Mouse (Mus musculus) MEL (cell line): ENCODE data around the gene Acaca. TPM values are rescaled to one million over a fixed set of nuclear protein-coding genes. Genes with fewer than 3 reads are reported as not detected.
A peak's percentile ranks its signal among the peaks of the same experiment; 100 is the strongest.

ENCODE experiments used
- DNase-seq: peaks from one replicate; pipeline ENCODE4 v3.0.0; 2011; ENCODE audit warnings: low read depth, low spot score
- H3K27ac ChIP-seq: 2 replicates; pipeline ENCODE4 v1.5.1; 2012; ENCODE audit warnings: low read depth, mild to moderate bottlenecking, control low read depth, low read length, moderate library complexity; ENCODE audit not compliant: control insufficient read depth
- H3K27me3 ChIP-seq, 2 experiments: fragments of 150-350 bp in 1 of 2; sonication (generic) in 1 of 2; 2 replicates each; pipeline ENCODE4 v1.6.1; 2012; ENCODE audit warnings: low read length in 2 of 2, mild to moderate bottlenecking in 2 of 2, improper control_type of control experiment in 1 of 2, moderate library complexity in 1 of 2; ENCODE audit not compliant: insufficient read depth in 2 of 2, control insufficient read depth in 1 of 2
- H3K36me3 ChIP-seq, 2 experiments: 2 replicates each; pipeline ENCODE4 v1.6.1; 2012 to 2014; ENCODE audit warnings: low read length in 2 of 2, improper control_type of control experiment in 1 of 2, inconsistent platforms in 1 of 2, mild to moderate bottlenecking in 1 of 2; ENCODE audit not compliant: insufficient read depth in 2 of 2, control insufficient read depth in 1 of 2
- H3K4me1 ChIP-seq, 2 experiments: fragments of 150-350 bp in 1 of 2; sonication (generic) in 1 of 2; 2 replicates each; pipeline ENCODE4 v1.6.1; 2012; ENCODE audit warnings: low read length in 2 of 2, improper control_type of control experiment in 1 of 2, mild to moderate bottlenecking in 1 of 2; ENCODE audit not compliant: insufficient read depth in 2 of 2, control insufficient read depth in 1 of 2
- H3K4me3 ChIP-seq, 2 experiments: fragments of 150-350 bp in 1 of 2; sonication (generic) in 1 of 2; 2 replicates each; pipeline ENCODE4 v1.5.1; 2012; ENCODE audit warnings: low read depth in 2 of 2, low read length in 2 of 2, mild to moderate bottlenecking in 2 of 2, moderate library complexity in 2 of 2, control low read depth in 1 of 2, improper control_type of control experiment in 1 of 2; ENCODE audit not compliant: control insufficient read depth in 1 of 2, insufficient read depth in 1 of 2
- H3K79me2 ChIP-seq: 2 replicates; pipeline ENCODE4 v1.6.1; 2012; ENCODE audit warnings: mild to moderate bottlenecking, low read length, moderate library complexity; ENCODE audit not compliant: control insufficient read depth, poor library complexity, insufficient read depth
- H3K9ac ChIP-seq: 2 replicates; pipeline ENCODE4 v1.6.1; 2012; ENCODE audit warnings: low read depth, mild to moderate bottlenecking, control low read depth, low read length, moderate library complexity; ENCODE audit not compliant: control insufficient read depth, poor library complexity, severe bottlenecking
- H3K9me3 ChIP-seq: fragments of 150-350 bp; sonication (generic); replicated peaks from 2 replicates; pipeline ENCODE4 v1.6.1; 2012; ENCODE audit warnings: mild to moderate bottlenecking, low read length, improper control_type of control experiment, moderate library complexity; ENCODE audit not compliant: insufficient read depth
- BHLHE40 ChIP-seq: IDR thresholded peaks from 2 replicates; pipeline ENCODE4 v1.6.1; 2012; ENCODE audit warnings: low read depth, mild to moderate bottlenecking, inconsistent platforms, low read length, improper control_type of control experiment, borderline replicate concordance
- CHD2 ChIP-seq: IDR thresholded peaks from 2 replicates; pipeline ENCODE4 v1.6.1; 2011; ENCODE audit warnings: low read length, improper control_type of control experiment
- CTCF ChIP-seq, 3 experiments: IDR thresholded peaks in 2 of 3; conservative IDR thresholded peaks in 1 of 3; 2 replicates each; pipeline ENCODE4 v1.5.1; 2011 to 2012; ENCODE audit warnings: low read length in 3 of 3, low read depth in 2 of 3, mild to moderate bottlenecking in 2 of 3, improper control_type of control experiment in 1 of 3, inconsistent platforms in 1 of 3, mixed read lengths in 1 of 3, moderate library complexity in 1 of 3; ENCODE audit not compliant: control insufficient read depth in 1 of 3, insufficient read depth in 1 of 3, poor library complexity in 1 of 3, severe bottlenecking in 1 of 3
- E2F4 ChIP-seq: IDR thresholded peaks from 2 replicates; pipeline ENCODE4 v1.6.1; 2011; ENCODE audit warnings: low read depth, low read length, improper control_type of control experiment, borderline replicate concordance
- ELF1 ChIP-seq: IDR thresholded peaks from 2 replicates; pipeline ENCODE4 v1.6.1; 2014; ENCODE audit warnings: low read depth, mild to moderate bottlenecking, inconsistent platforms, low read length, improper control_type of control experiment, moderate library complexity
- EP300 ChIP-seq, 2 experiments: IDR thresholded peaks; 2 replicates each; pipeline ENCODE4 v1.6.1; 2011; ENCODE audit warnings: improper control_type of control experiment in 2 of 2, low read length in 2 of 2, low read depth in 1 of 2, mild to moderate bottlenecking in 1 of 2
- JUND ChIP-seq: IDR thresholded peaks from 2 replicates; pipeline ENCODE4 v1.6.1; 2011; ENCODE audit warnings: low read depth, mild to moderate bottlenecking, improper control_type of control experiment, low read length
- KAT2A ChIP-seq: conservative IDR thresholded peaks from 2 replicates; pipeline ENCODE4 v1.6.1; 2012; ENCODE audit warnings: low read depth, low read length, improper control_type of control experiment, inconsistent platforms
- MXI1 ChIP-seq: IDR thresholded peaks from 2 replicates; pipeline ENCODE4 v1.6.1; 2011; ENCODE audit warnings: mild to moderate bottlenecking, low read depth, low read length, improper control_type of control experiment
- MYC ChIP-seq: IDR thresholded peaks from 2 replicates; pipeline ENCODE4 v1.6.1; 2011; ENCODE audit warnings: low read depth, mild to moderate bottlenecking, low read length, improper control_type of control experiment, moderate library complexity
- NELFE ChIP-seq: IDR thresholded peaks from 2 replicates; pipeline ENCODE4 v1.6.1; 2011; ENCODE audit warnings: low read depth, low read length, improper control_type of control experiment
- NRF1 ChIP-seq: IDR thresholded peaks from 2 replicates; pipeline ENCODE4 v1.6.1; 2014; ENCODE audit warnings: low read depth, mild to moderate bottlenecking, inconsistent platforms, low read length, improper control_type of control experiment, moderate library complexity; ENCODE audit not compliant: poor library complexity, insufficient read depth, severe bottlenecking
- POLR2A ChIP-seq, 2 experiments: IDR thresholded peaks; 2 replicates each; pipeline ENCODE4 v1.6.1; 2011 to 2012; ENCODE audit warnings: low read length in 2 of 2, mild to moderate bottlenecking in 2 of 2, control low read depth in 1 of 2, improper control_type of control experiment in 1 of 2, low read depth in 1 of 2, moderate library complexity in 1 of 2; ENCODE audit not compliant: control insufficient read depth in 1 of 2, insufficient read depth in 1 of 2, poor library complexity in 1 of 2
- POLR2AphosphoS2 ChIP-seq: IDR thresholded peaks from 2 replicates; pipeline ENCODE4 v1.6.1; 2011; ENCODE audit warnings: low read length, improper control_type of control experiment
- POLR2AphosphoS5 ChIP-seq: IDR thresholded peaks from 2 replicates; pipeline ENCODE4 v1.6.1; 2012; ENCODE audit warnings: low read depth, borderline replicate concordance, mild to moderate bottlenecking, inconsistent platforms, low read length, moderate library complexity, mixed read lengths
- RAD21 ChIP-seq: IDR thresholded peaks from 2 replicates; pipeline ENCODE4 v1.6.1; 2011; ENCODE audit warnings: mild to moderate bottlenecking, low read depth, low read length, improper control_type of control experiment
- TBP ChIP-seq: IDR thresholded peaks from 2 replicates; pipeline ENCODE4 v1.8.0; 2011; ENCODE audit warnings: low read depth, low read length, improper control_type of control experiment
- TCF12 ChIP-seq: IDR thresholded peaks from 2 replicates; pipeline ENCODE4 v1.6.1; 2014; ENCODE audit warnings: low read depth, mild to moderate bottlenecking, inconsistent platforms, low read length, improper control_type of control experiment, moderate library complexity
- UBTF ChIP-seq: IDR thresholded peaks from 2 replicates; pipeline ENCODE4 v1.6.1; 2012; ENCODE audit warnings: low read depth, mild to moderate bottlenecking, inconsistent platforms, low read length, improper control_type of control experiment, moderate library complexity, borderline replicate concordance; ENCODE audit not compliant: insufficient read depth
- ZC3H11A ChIP-seq: IDR thresholded peaks from 2 replicates; pipeline ENCODE4 v1.6.1; 2012; ENCODE audit warnings: low read depth, mild to moderate bottlenecking, inconsistent platforms, low read length, improper control_type of control experiment
- ZKSCAN1 ChIP-seq: IDR thresholded peaks from 2 replicates; pipeline ENCODE4 v1.6.1; 2012; ENCODE audit warnings: low read depth, mild to moderate bottlenecking, inconsistent platforms, low read length, improper control_type of control experiment, moderate library complexity
- ZMIZ1 ChIP-seq: IDR thresholded peaks from 2 replicates; pipeline ENCODE4 v1.6.1; 2012; ENCODE audit warnings: low read depth, mild to moderate bottlenecking, inconsistent platforms, low read length, improper control_type of control experiment, moderate library complexity
- ZNF384 ChIP-seq: IDR thresholded peaks from 2 replicates; pipeline ENCODE4 v1.6.1; 2012; ENCODE audit warnings: low read depth, mild to moderate bottlenecking, inconsistent platforms, low read length, improper control_type of control experiment
- polyA plus RNA-seq, 2 experiments: library from polyadenylated mRNA; stranded (reverse) in 1 of 2; unstranded in 1 of 2; fragments of >175 nt in 1 of 2; fragments of >200 nt in 1 of 2; gene quantifications; 2 replicates each; pipeline versions ENCODE4 v1.2.1 to v1.2.4; 2012; ENCODE audit warnings: low replicate concordance in 2 of 2, low read depth in 1 of 2; ENCODE audit not compliant: insufficient read length in 2 of 2, insufficient read depth in 1 of 2, missing spikeins in 1 of 2
- total RNA-seq: library from RNA; depleted of rRNA; stranded (reverse); fragments of 300-350 nt; gene quantifications from 2 replicates; pipeline ENCODE4 v1.2.3, GENCODE M21; 2012

Gene Acaca
- total and polyA plus RNA-seq, 3 experiments, result 32.0 to 52.0 (median 33.9) TPM

DNA sequence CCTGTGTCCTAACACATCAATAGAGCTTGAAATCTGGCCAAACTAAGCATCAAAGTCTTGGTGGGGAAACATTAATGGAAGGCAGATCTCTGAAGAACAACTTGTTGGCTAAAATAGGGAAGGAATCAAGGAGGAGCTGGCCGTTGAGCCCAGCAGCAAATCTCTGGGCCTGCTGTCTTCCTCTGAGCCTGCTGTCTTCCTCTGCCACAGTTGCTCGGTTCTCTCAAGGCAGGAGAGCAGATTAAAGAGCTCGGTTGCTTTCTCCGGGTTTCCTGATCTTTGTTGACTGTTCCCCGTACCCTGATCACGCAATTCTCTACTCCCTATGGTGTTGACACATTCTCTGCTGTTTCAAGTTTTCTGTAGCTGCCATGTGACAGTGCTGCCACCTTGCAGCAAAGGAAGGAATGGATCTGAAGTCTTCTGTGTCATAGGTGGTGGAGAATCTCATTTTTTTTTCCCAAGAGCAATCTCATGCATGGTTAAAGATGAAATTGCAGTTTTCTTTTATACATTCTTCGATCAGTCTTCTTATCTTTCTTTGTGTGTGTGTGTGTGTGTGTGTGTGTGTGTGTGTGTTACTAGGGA is 39.3 kb downstream of the Acaca start (continued):
- TF ChIP-seq ZC3H11A, result peak; percentile 47
- 0 out of 2 replicates have a peak, but pooled peaks have one; percentile 32 for TF ChIP-seq ELF1
- no peak for TF ChIP-seq TCF12
- no peak for TF ChIP-seq ZMIZ1
- TF ChIP-seq E2F4, result no peak
- TF ChIP-seq CHD2, result no peak
- no peak for TF ChIP-seq POLR2AphosphoS2
- TF ChIP-seq RAD21, result peak; percentile 83
- TF ChIP-seq ZNF384, result peak; percentile 86
- peak in 1 of 2 experiments; percentile 24; a peak in 1 of 4 replicates for TF ChIP-seq EP300 (IDR thresholded peaks at IDR 0.05; ENCODE audit: low read depth in 1 of 2, low read length in 2 of 2)
- TF ChIP-seq POLR2AphosphoS5, result no peak
- no peak for TF ChIP-seq POLR2A (IDR thresholded peaks at IDR 0.05; ENCODE audit: control insufficient read depth in 1 of 2, insufficient read depth in 1 of 2, low read depth in 1 of 2, low read length in 2 of 2, poor library complexity in 1 of 2)
- peak; percentile 66; the same call in 1 of the 2 replicates for TF ChIP-seq TBP
- no peak for TF ChIP-seq JUND

- no peaks in the 10 kb centered on the region for H3K27me3 ChIP-seq
- TF ChIP-seq ZNF384, result 0 out of 2 replicates have a peak, but pooled peaks have one; percentile 15
- TF ChIP-seq NELFE, result no peak
- no peak overlapping the region for H3K4me3 ChIP-seq
- no peak overlapping the region for H3K9ac ChIP-seq
- H3K36me3 ChIP-seq, result peaks cover 0 to 15% of the 10 kb centered on the region in 2 experiments; a peak in 2 of 4 replicates
- H3K4me1 ChIP-seq, result peaks cover 0 to 9% of the 10 kb centered on the region in 2 experiments; a peak in 2 of 4 replicates
- H3K79me2 ChIP-seq, result no peaks in the 10 kb centered on the region
- no peaks in the 10 kb centered on the region for H3K9me3 ChIP-seq
- no peak for DNase-seq
- H3K27ac ChIP-seq, result no peak overlapping the region
These were observed 43.3 kb downstream of the Acaca start for GRCm38 (mm10) chr11:84172539-84173435.

- no peak for TF ChIP-seq ZKSCAN1
- no peak for TF ChIP-seq NELFE
- TF ChIP-seq KAT2A, result no peak
- no peak for TF ChIP-seq NRF1
- no peak for TF ChIP-seq BHLHE40
- TF ChIP-seq TBP, result no peak
- TF ChIP-seq ZNF384, result no peak
- TF ChIP-seq JUND, result no peak
- no peak for TF ChIP-seq UBTF
- TF ChIP-seq MYC, result no peak
- no peak for TF ChIP-seq POLR2AphosphoS5
- TF ChIP-seq CTCF (IDR thresholded peaks at IDR 0.05 in 2 of 3, conservative IDR thresholded peaks at IDR 0.05 in 1 of 3; ENCODE audit: control insufficient read depth in 1 of 3, insufficient read depth in 1 of 3, low read depth in 2 of 3, low read length in 3 of 3, poor library complexity in 1 of 3, severe bottlenecking in 1 of 3), result no peak
- TF ChIP-seq MXI1, result no peak
- no peak for TF ChIP-seq POLR2AphosphoS2
- Histone ChIP-seq H3K79me2 (peaks cover 25% of the 10 kb centered on the region), H3K4me1 (peaks cover 4 to 20% of the 10 kb centered on the region in 2 experiments; a peak in 3 of 4 replicates), H3K36me3 (peaks cover 0 to 24% of the 10 kb centered on the region in 2 experiments; a peak in 3 of 4 replicates), H3K9me3 (no peaks in the 10 kb centered on the region), H3K9ac (no peak overlapping the region; the same call in 1 of the 2 replicates), H3K27me3 (no peaks in the 10 kb centered on the region), H3K4me3 (no peak overlapping the region), H3K27ac (no peak overlapping the region)
- no peak for DNase-seq
These were observed 49.1 kb downstream of the Acaca start for GRCm38 (mm10) chr11:84178571-84178970.
